Mouse (Mus musculus) hindbrain, embryonic 16.5 days (tissue): ENCODE results near the gene Olfr1186. TPM values are rescaled to one million over a fixed set of nuclear protein-coding genes. Genes with fewer than 3 reads are reported as not detected.
"Not testable (repeated sequence)": the region's sequence is repeated elsewhere in the genome, so short reads cannot be mapped to it uniquely, and the experiment has no call there.

Source experiments
- ATAC-seq: fragments of 200-750 bp; cut with Nextera tagmentation; 2 replicates; pipeline ENCODE4 v1.8.0; 2017; ENCODE audit warnings: moderate TSS enrichment, moderate library complexity
- H3K27ac ChIP-seq: fragments of 300-500 bp; sonication (generic); 2 replicates; pipeline ENCODE4 v1.5.1; 2014; ENCODE audit warnings: low read depth, mild to moderate bottlenecking, control low read depth, low read length, moderate library complexity
- H3K27me3 ChIP-seq: fragments of 300-500 bp; sonication (generic); replicated peaks from 2 replicates; pipeline ENCODE4 v1.6.1; 2014; ENCODE audit warnings: low read length; ENCODE audit not compliant: control insufficient read depth, insufficient read depth
- H3K36me3 ChIP-seq: fragments of 300-500 bp; sonication (generic); 2 replicates; pipeline ENCODE4 v1.6.1; 2014; ENCODE audit warnings: mild to moderate bottlenecking, low read length, moderate library complexity, mixed read lengths; ENCODE audit not compliant: control insufficient read depth, insufficient read depth
- H3K4me1 ChIP-seq: fragments of 300-500 bp; sonication (generic); 2 replicates; pipeline ENCODE4 v1.6.1; 2014; ENCODE audit warnings: low read depth, low read length; ENCODE audit not compliant: control insufficient read depth, insufficient read depth
- H3K4me2 ChIP-seq: fragments of 300-500 bp; sonication (generic); 2 replicates; pipeline ENCODE4 v1.6.1; 2014; ENCODE audit warnings: mild to moderate bottlenecking, low read length, control low read depth, moderate library complexity
- H3K4me3 ChIP-seq: fragments of 300-500 bp; sonication (generic); 2 replicates; pipeline ENCODE4 v1.5.1; 2014; ENCODE audit warnings: mild to moderate bottlenecking, low read length, control low read depth, moderate library complexity
- H3K9ac ChIP-seq: fragments of 300-500 bp; sonication (generic); 2 replicates; pipeline ENCODE4 v1.6.1; 2014; ENCODE audit warnings: low read depth, mild to moderate bottlenecking, control low read depth, low read length, moderate library complexity
- H3K9me3 ChIP-seq: fragments of 300-500 bp; sonication (generic); 2 replicates; pipeline ENCODE4 v1.6.1; 2014; ENCODE audit warnings: mild to moderate bottlenecking, low read length, moderate library complexity; ENCODE audit not compliant: control insufficient read depth
- WGBS: fragments of 180-500 bp; shearing (Covaris S2); extraction: QIAGEN DNeasy Blood & Tissue Kit; methylation state at CpG from one replicate; pipeline ENCODE4 v1.1.7; 2014; 5-methylcytosine and 5-hydroxymethylcytosine counted together
- polyA plus RNA-seq: library from polyadenylated mRNA; unstranded; fragments of >200 nt; fragmentation: Nextera tagmentation; extraction: Ambion mirVana; gene quantifications from 2 replicates; pipeline ENCODE4 v1.2.1, GENCODE M21; 2015

The Olfr1186 gene
- not detected in 2 replicates for polyA plus RNA-seq

DNA sequence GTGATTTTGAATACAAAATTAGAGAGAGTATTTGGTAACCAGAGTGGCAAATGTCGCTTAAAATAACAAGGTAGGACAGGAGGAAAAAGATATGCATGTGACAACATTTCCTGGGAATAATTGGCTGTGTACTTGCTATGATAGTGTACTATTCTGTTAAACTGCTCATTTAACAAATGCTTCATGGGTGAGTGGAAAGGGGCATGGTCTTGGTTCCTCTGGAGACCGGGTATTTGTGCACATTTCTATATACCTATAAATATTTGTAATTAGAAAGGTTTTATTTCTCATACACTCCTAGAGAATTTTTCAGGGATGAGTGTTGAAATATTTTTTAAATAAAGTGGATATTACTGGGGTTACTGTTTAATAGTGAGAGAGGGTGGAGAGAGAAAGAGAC, at the start of gene Olfr1186:
Olfr1186 (plus strand) TSS at position 301 of the 400 bp plus-strand sequence.
- ATAC-seq = no peak
- Histone ChIP-seq H3K9me3 (no peaks in the 10 kb centered on the region), H3K4me3 (no peak within 1 kb of the TSS), H3K27me3 (no peaks in the 10 kb centered on the region), H3K36me3 (no peaks in the 10 kb centered on the region), H3K4me2 (no peak within 1 kb of the TSS), H3K27ac (no peak within 1 kb of the TSS), H3K4me1 (no peaks in the 10 kb centered on the region), H3K9ac (no peak within 1 kb of the TSS)
- WGBS = 85% methylated on average over 2 of the region's 2 CpGs

DNA sequence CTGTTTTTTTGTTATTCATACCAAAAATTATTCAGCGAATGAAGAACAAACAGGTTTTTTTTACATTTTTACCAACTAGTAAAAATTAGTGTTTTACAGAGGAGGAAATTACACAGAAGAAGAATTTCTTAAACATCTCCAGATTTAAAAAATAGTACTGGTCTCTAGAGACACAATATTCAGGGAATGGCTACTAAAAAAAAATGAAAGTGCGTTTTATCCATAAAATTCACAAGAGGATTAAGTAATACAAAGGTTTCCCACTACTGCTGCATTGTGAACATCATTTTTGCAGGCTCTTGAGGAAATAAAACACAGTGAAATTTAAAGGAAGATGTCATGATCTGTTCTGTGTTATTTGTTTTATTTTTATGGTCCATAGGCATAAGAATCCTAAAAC, 35.1 kb upstream of the Olfr1186 start, which contains the start of gene Olfr1184:
Olfr1184 (plus strand) TSS at position 301 of the 400 bp plus-strand sequence.
- no peaks in the 10 kb centered on the region for H3K27me3 ChIP-seq

DNA sequence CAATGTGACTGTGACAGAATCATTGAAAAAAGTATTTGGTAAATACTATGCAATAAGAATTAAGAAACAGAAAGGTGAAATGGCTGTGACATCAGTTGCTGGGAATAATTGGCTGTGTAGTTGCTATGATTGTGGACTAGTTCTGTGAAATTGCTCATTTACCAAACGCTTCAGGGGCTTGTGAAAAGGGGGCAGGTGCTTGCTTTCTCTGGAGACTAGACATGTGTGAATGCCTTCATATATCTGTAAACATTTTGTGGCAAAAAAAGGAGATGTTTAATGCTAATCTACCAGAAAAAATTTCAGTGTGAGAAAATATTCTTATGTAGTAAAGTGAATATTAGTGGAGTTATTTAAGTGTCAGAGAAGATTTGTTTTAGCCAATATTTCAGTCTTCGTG, 25.3 kb upstream of the Olfr1186 start, which contains the start of gene Olfr1185-ps1:
Olfr1185-ps1 (plus strand) TSS at position 301 of the 400 bp plus-strand sequence.
- no peaks in the 10 kb centered on the region for H3K9me3 ChIP-seq
- H3K9ac ChIP-seq = no peak within 1 kb of the TSS
- ATAC-seq = no peak
- H3K4me1 ChIP-seq = no peaks in the 10 kb centered on the region
- no peak within 1 kb of the TSS for H3K4me3 ChIP-seq
- WGBS = 72% methylated on average over 2 of the region's 2 CpGs
- H3K27ac ChIP-seq = no peak within 1 kb of the TSS
- H3K27me3 ChIP-seq = no peaks in the 10 kb centered on the region
- no peaks in the 10 kb centered on the region for H3K36me3 ChIP-seq
- H3K4me2 ChIP-seq = no peak within 1 kb of the TSS

More for the DNA sequence above, 35.1 kb upstream of the Olfr1186 start, which contains the start of gene Olfr1184:
- no peaks in the 10 kb centered on the region for H3K4me1 ChIP-seq
- no peak within 1 kb of the TSS for H3K4me2 ChIP-seq
- WGBS = 93% methylated on average over 2 of the region's 2 CpGs
- no peak within 1 kb of the TSS for H3K9ac ChIP-seq
- no peak within 1 kb of the TSS for H3K4me3 ChIP-seq
- no peaks in the 10 kb centered on the region for H3K36me3 ChIP-seq
- ATAC-seq = no peak
- H3K9me3 ChIP-seq = no peaks in the 10 kb centered on the region
- H3K27ac ChIP-seq = no peak within 1 kb of the TSS

DNA sequence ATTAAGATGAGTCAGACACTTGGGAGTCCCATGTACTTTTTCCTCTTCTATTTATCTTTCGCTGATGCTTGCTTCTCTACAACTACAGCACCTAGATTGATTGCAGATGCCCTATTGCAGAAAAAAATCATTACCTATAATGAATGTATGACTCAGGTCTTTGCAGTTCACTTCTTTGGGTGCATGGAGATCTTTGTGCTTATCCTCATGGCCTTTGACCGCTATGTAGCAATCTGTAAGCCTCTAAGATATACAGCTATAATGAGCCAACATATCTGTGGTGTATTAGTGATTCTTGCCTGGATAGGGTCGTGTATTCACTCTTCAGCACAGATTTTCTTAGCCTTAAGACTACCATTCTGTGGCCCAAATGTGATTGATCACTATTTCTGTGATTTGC, 7.4 kb downstream of the Olfr1186 start:
- 77% methylated on average over 3 of the region's 3 CpGs for WGBS
- Histone ChIP-seq H3K4me3 (no peak overlapping the region), H3K27ac (no peak overlapping the region), H3K9ac (no peak overlapping the region), H3K4me2 (no peak overlapping the region), H3K36me3 (no peaks in the 10 kb centered on the region), H3K4me1 (no peaks in the 10 kb centered on the region), H3K9me3 (no peaks in the 10 kb centered on the region), H3K27me3 (no peaks in the 10 kb centered on the region)
- no peak for ATAC-seq

DNA sequence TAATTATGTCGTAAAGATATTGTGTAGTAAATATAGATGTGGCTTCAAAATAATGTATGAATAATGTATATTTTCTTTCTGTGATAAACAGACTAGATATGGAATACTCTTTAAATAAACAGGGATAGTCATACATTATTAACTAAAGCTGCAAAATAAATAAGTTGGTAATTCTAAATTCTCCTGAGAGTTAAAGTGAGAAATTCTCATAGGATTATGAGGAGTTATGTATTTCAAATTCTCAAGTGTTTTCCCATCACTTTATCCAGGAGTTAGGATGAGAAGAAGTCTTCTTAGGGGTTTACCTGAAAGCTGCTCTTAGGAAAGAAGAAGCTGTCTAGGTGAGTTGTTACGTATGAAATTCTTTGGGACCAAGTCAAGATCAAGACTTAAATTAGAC, 38.3 kb downstream of the Olfr1186 start, which contains the start of gene Olfr1188:
Olfr1188 (plus strand) TSS at position 301 of the 400 bp plus-strand sequence.
- ATAC-seq = no peak
- H3K4me1 ChIP-seq = no peaks in the 10 kb centered on the region
- H3K4me2 ChIP-seq = no peak within 1 kb of the TSS
- WGBS = 86% methylated on average over 2 of the region's 2 CpGs
- H3K36me3 ChIP-seq = no peaks in the 10 kb centered on the region
- H3K9me3 ChIP-seq = no peaks in the 10 kb centered on the region
- H3K4me3 ChIP-seq = no peak within 1 kb of the TSS
- no peaks in the 10 kb centered on the region for H3K27me3 ChIP-seq
- no peak within 1 kb of the TSS for H3K9ac ChIP-seq
- no peak within 1 kb of the TSS for H3K27ac ChIP-seq

DNA sequence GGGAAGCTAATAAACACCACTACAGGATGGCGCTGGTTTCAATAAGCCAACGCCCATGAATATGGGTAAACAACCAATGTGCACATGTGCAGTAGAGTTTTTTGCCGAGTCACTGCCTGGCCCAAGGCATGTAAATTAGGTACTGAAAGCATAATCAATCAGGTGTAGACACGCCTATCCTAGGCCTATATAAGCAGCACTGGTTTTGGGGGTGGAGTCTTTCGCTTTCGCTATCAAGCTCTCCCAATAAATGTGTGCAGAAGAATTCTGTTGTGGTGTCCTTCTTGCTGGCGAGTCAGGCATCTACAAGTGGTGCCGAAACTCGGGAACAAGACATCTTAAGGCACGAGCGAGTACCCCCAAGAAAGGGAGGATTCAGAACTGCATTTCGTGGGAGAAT, 54.3 kb downstream of the Olfr1186 start:
- ATAC-seq, H3K4me3 ChIP-seq, H3K36me3 ChIP-seq, H3K9ac ChIP-seq, H3K4me2 ChIP-seq, H3K27ac ChIP-seq, H3K4me1 ChIP-seq, H3K27me3 ChIP-seq, H3K9me3 ChIP-seq: not testable (repeated sequence)
- WGBS = 89% methylated on average over 12 of the region's 12 CpGs

Other genes starting within 250 kb of the Olfr1186 start
- not detected in 2 replicates for gene Olfr1173, start 238.7 kb upstream of the Olfr1186 start, polyA plus RNA-seq
- gene Olfr1174-ps, start 203.4 kb upstream of the Olfr1186 start, polyA plus RNA-seq = not detected in 2 replicates
- not detected in 2 replicates for gene Olfr1175-ps, start 191.3 kb upstream of the Olfr1186 start, polyA plus RNA-seq
- not detected in 2 replicates for gene Olfr1176, start 181.8 kb upstream of the Olfr1186 start, polyA plus RNA-seq
- gene Olfr1177-ps, start 172.1 kb upstream of the Olfr1186 start, polyA plus RNA-seq = not detected in 2 replicates
- gene Olfr1178, start 131.5 kb upstream of the Olfr1186 start, polyA plus RNA-seq = not detected in 2 replicates
- gene Olfr1179, start 112.1 kb upstream of the Olfr1186 start, polyA plus RNA-seq = not detected in 2 replicates
- gene Olfr1180, start 99.4 kb upstream of the Olfr1186 start, polyA plus RNA-seq = not detected in 2 replicates
- not detected in 2 replicates for gene Olfr1181, start 92.4 kb upstream of the Olfr1186 start, polyA plus RNA-seq
- not detected in 2 replicates for gene Gm13757, start 69.4 kb upstream of the Olfr1186 start, polyA plus RNA-seq
- not detected in 2 replicates for gene Olfr1183, start 63.7 kb upstream of the Olfr1186 start, polyA plus RNA-seq
- not detected in 2 replicates for gene Olfr1184, start 35.0 kb upstream of the Olfr1186 start, polyA plus RNA-seq
- not detected in 2 replicates for gene Olfr1185-ps1, start 25.2 kb upstream of the Olfr1186 start, polyA plus RNA-seq
- not detected in 2 replicates for gene Olfr1188, start 38.4 kb downstream of the Olfr1186 start, polyA plus RNA-seq
- gene Olfr1189, start 67.9 kb downstream of the Olfr1186 start, polyA plus RNA-seq = not detected in 2 replicates
- gene Olfr1191-ps1, start 122.0 kb downstream of the Olfr1186 start, polyA plus RNA-seq = not detected in 2 replicates
- not detected in 2 replicates for gene Olfr1192-ps1, start 130.0 kb downstream of the Olfr1186 start, polyA plus RNA-seq
- not detected in 2 replicates for gene Olfr1193, start 157.1 kb downstream of the Olfr1186 start, polyA plus RNA-seq
- not detected in 2 replicates for gene Olfr1195, start 170.6 kb downstream of the Olfr1186 start, polyA plus RNA-seq
- not detected in 2 replicates for gene Olfr1196, start 186.0 kb downstream of the Olfr1186 start, polyA plus RNA-seq
- not detected in 2 replicates for gene Olfr1197, start 213.8 kb downstream of the Olfr1186 start, polyA plus RNA-seq
- not detected in 2 replicates for gene Olfr1198, start 232.8 kb downstream of the Olfr1186 start, polyA plus RNA-seq
- gene Olfr1199, start 241.9 kb downstream of the Olfr1186 start, polyA plus RNA-seq = not detected in 2 replicates